19 mouse cellular contexts compared by ENCODE assay signal in the genomic region with DNA sequence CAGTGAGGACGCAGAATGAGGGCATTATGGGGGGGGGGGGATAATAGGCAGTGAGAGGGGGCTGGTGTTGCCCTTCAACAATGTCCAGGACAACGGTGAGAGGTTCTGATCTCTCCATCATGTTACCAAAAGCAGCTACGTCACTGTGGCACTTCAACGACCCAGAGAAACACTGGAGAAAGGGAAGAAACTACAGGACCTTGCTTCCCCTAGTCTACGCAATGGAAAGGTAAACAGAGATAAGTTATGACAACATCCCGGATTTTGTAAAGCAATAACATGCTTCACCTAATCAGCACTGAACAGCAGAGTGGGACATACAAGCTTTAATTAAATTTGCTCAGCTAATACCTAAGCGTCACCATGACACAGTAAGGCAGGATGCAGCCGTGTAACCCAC. TPM values are rescaled to one million over a fixed set of nuclear protein-coding genes. Genes with fewer than 3 reads are reported as not detected.
DNase-seq lines count a peak whose midpoint lies in the region; ATAC-seq and TF ChIP-seq lines count a peak whose summit lies in the region.
"Had no signal": no experiment of that assay in that cellular context is flagged by ENCODE, and none has a peak within 500 bp of the region (broad histone marks: within the 10 kb centered on the region; RNA-seq: fewer than 3 reads in every experiment).

No protein-coding gene starts in this region.

- H3K27me3 ChIP-seq in heart, embryonic 12.5 days (replicated peaks) = no peaks in the 10 kb centered on the region
- no peaks in the 10 kb centered on the region for H3K27me3 ChIP-seq in liver, adult 2 months (ENCODE audit: control insufficient read depth, insufficient read depth, low read length)
- no peaks in the 10 kb centered on the region for H3K27me3 ChIP-seq in liver, embryonic 11.5 days (replicated peaks; ENCODE audit: control insufficient read depth, insufficient read depth, low read length)
- H3K27me3 ChIP-seq in midbrain, embryonic 12.5 days = peaks cover 5% of the 10 kb centered on the region; the same call in 1 of the 2 replicates
- peaks cover 6% of the 10 kb centered on the region for H3K27me3 ChIP-seq in midbrain, embryonic 10.5 days (ENCODE audit: low read depth, poor library complexity, severe bottlenecking)
- H3K27me3 ChIP-seq: limb, embryonic 12.5 days; neural tube, embryonic 13.5 days had no signal

- H3K9me3 ChIP-seq in heart, embryonic 12.5 days (replicated peaks) = no peaks in the 10 kb centered on the region
- no peaks in the 10 kb centered on the region for H3K9me3 ChIP-seq in liver, embryonic 11.5 days (ENCODE audit: control insufficient read depth, low read length)
- no peaks in the 10 kb centered on the region for H3K9me3 ChIP-seq in midbrain, embryonic 12.5 days
- no peaks in the 10 kb centered on the region for H3K9me3 ChIP-seq in midbrain, embryonic 10.5 days (replicated peaks)
- H3K9me3 ChIP-seq: embryonic facial prominence, embryonic 10.5 days; hindbrain, embryonic 10.5 days; limb, embryonic 12.5 days; liver, embryonic 15.5 days; neural tube, embryonic 13.5 days had no signal

- no peak for TF ChIP-seq CTCF in liver, adult 2 months (IDR thresholded peaks at IDR 0.05; ENCODE audit: low read depth, low read length)

- H3K4me2 ChIP-seq in heart, embryonic 12.5 days = peak overlapping the region; percentile 89; the same call in 1 of the 2 replicates
- H3K4me2 ChIP-seq in liver, embryonic 11.5 days = no peak overlapping the region
- peak overlapping the region; percentile 70; the same call in 1 of the 2 replicates for H3K4me2 ChIP-seq in midbrain, embryonic 12.5 days (replicated peaks)
- H3K4me2 ChIP-seq: limb, embryonic 12.5 days; liver, embryonic 15.5 days; neural tube, embryonic 13.5 days had no signal

- no peak for ATAC-seq in heart, embryonic 12.5 days (ENCODE audit: insufficient number of reproducible peaks, low FRiP score)
- no peak for ATAC-seq in liver, embryonic 11.5 days (replicated peaks; ENCODE audit: low FRiP score)
- no peak for ATAC-seq in midbrain, embryonic 12.5 days (ENCODE audit: low FRiP score, low read depth)

- no peaks in the 10 kb centered on the region for H3K36me3 ChIP-seq in heart, embryonic 12.5 days
- no peaks in the 10 kb centered on the region for H3K36me3 ChIP-seq in liver, adult 2 months (ENCODE audit: control insufficient read depth, insufficient read depth, low read length)
- H3K36me3 ChIP-seq in liver, embryonic 11.5 days (ENCODE audit: control insufficient read depth, insufficient read depth, low read length) = peaks cover 2% of the 10 kb centered on the region; the same call in 1 of the 2 replicates
- H3K36me3 ChIP-seq in midbrain, embryonic 12.5 days = no peaks in the 10 kb centered on the region
- H3K36me3 ChIP-seq in midbrain, embryonic 10.5 days = peaks cover 8% of the 10 kb centered on the region
- H3K36me3 ChIP-seq: limb, embryonic 12.5 days; liver, embryonic 15.5 days; neural tube, embryonic 13.5 days had no signal

- TF ChIP-seq POLR2A in liver, adult 2 months (IDR thresholded peaks at IDR 0.05; ENCODE audit: extremely low read depth, insufficient read depth, low read length) = no peak

- 40% methylated on average over 8 of the region's 8 CpGs for WGBS in heart, embryonic 12.5 days
- WGBS in liver, adult 2 months = 23% methylated on average over 8 of the region's 8 CpGs
- WGBS in liver, embryonic 11.5 days = 70% methylated on average over 8 of the region's 8 CpGs
- 75% methylated on average over 8 of the region's 8 CpGs for WGBS in midbrain, embryonic 12.5 days
- 90% methylated on average over 8 of the region's 8 CpGs for WGBS in midbrain, embryonic 10.5 days

- no peak overlapping the region for H3K27ac ChIP-seq in heart, embryonic 12.5 days (ENCODE audit: poor library complexity, severe bottlenecking)
- H3K27ac ChIP-seq in liver, adult 2 months (replicated peaks; ENCODE audit: insufficient read depth, low read depth, low read length) = peak overlapping the region; percentile 80
- no peak overlapping the region for H3K27ac ChIP-seq in liver, embryonic 11.5 days (ENCODE audit: low read depth, low read length)
- no peak overlapping the region for H3K27ac ChIP-seq in midbrain, embryonic 12.5 days (replicated peaks)
- H3K27ac ChIP-seq in midbrain, embryonic 10.5 days (replicated peaks) = no peak overlapping the region
- H3K27ac ChIP-seq: embryonic facial prominence, embryonic 10.5 days; hindbrain, embryonic 10.5 days; limb, embryonic 12.5 days; liver, embryonic 15.5 days; neural tube, embryonic 13.5 days had no signal

- H3K4me1 ChIP-seq in heart, embryonic 12.5 days (replicated peaks) = peaks cover 75% of the 10 kb centered on the region
- peaks cover 61% of the 10 kb centered on the region for H3K4me1 ChIP-seq in liver, adult 2 months (ENCODE audit: control insufficient read depth, insufficient read depth, low read length)
- H3K4me1 ChIP-seq in liver, embryonic 11.5 days (replicated peaks; ENCODE audit: control insufficient read depth, insufficient read depth, low read length) = peaks cover 40% of the 10 kb centered on the region
- H3K4me1 ChIP-seq in midbrain, embryonic 12.5 days = peaks cover 69% of the 10 kb centered on the region
- H3K4me1 ChIP-seq in midbrain, embryonic 10.5 days = peaks cover 87% of the 10 kb centered on the region

- intact Hi-C loops in heart, postnatal 25 days (cut with DNase I) = no loop called here

- no peak overlapping the region for H3K9ac ChIP-seq in heart, embryonic 12.5 days
- peak overlapping the region; percentile 47 for H3K9ac ChIP-seq in liver, adult 2 months (ENCODE audit: low read depth, low read length)
- H3K9ac ChIP-seq in liver, embryonic 11.5 days (ENCODE audit: low read depth, low read length) = no peak overlapping the region
- H3K9ac ChIP-seq in midbrain, embryonic 12.5 days (replicated peaks) = no peak overlapping the region
- H3K9ac ChIP-seq: limb, embryonic 12.5 days; liver, embryonic 15.5 days; neural tube, embryonic 13.5 days had no signal

- H3K79me2 ChIP-seq in liver, adult 2 months (ENCODE audit: control insufficient read depth, insufficient read depth, low read length) = peaks cover 50% of the 10 kb centered on the region

- no peak for DNase-seq in heart, postnatal 25 days (ENCODE audit: low spot score)
- DNase-seq in liver, adult 2 months (ENCODE audit: extremely low read depth, low read depth, low spot score) = peak; percentile 91
- no peak for DNase-seq in liver, embryonic 11.5 days (ENCODE audit: low spot score)
- DNase-seq in midbrain, embryonic 10.5 days (ENCODE audit: low spot score) = no peak
- no peak for DNase-seq in T-cell, adult 2 months (ENCODE audit: low spot score)
- DNase-seq: adrenal gland, adult 2 months; cerebellum, adult 9-10 months; gastrocnemius, postnatal 10 days; kidney, adult 18-20 months; kidney, postnatal 10 days; right cerebral cortex, adult 18-20 months; thymus, postnatal 14 days had no signal

- no peak overlapping the region for H3K4me3 ChIP-seq in heart, embryonic 12.5 days
- H3K4me3 ChIP-seq in liver, adult 2 months (ENCODE audit: insufficient read depth, low read depth, low read length) = no peak overlapping the region
- no peak overlapping the region for H3K4me3 ChIP-seq in liver, embryonic 11.5 days (ENCODE audit: low read depth, low read length)
- no peak overlapping the region for H3K4me3 ChIP-seq in midbrain, embryonic 12.5 days
- H3K4me3 ChIP-seq in midbrain, embryonic 10.5 days = no peak overlapping the region
- H3K4me3 ChIP-seq: embryonic facial prominence, embryonic 10.5 days; hindbrain, embryonic 10.5 days; limb, embryonic 12.5 days; liver, embryonic 15.5 days; neural tube, embryonic 13.5 days had no signal

RNA-seq across cellular contexts. Expression of a gene that starts 3.7 kb away (rescaled TPM):
- polyA plus RNA-seq in heart, embryonic 12.5 days (2016; fragmentation: Nextera tagmentation; extraction: Ambion mirVana) = 89.1 and 93.0 TPM in 2 replicates
- 100 to 1,000 TPM; 264 to 283 TPM for total RNA-seq in heart, postnatal 25 days (2021)
- 29.5 and 30.0 TPM in 2 replicates for total RNA-seq in liver, adult 2 months (2014; rRNA removed)
- polyA plus RNA-seq in liver, adult 2 months (2012; rRNA removed) = 45.1 and 45.4 TPM in 2 replicates
- polyA plus RNA-seq in liver, embryonic 11.5 days (2014; fragmentation: Nextera tagmentation; extraction: Ambion mirVana) = 26.9 and 30.1 TPM in 2 replicates
- polyA plus RNA-seq in midbrain, embryonic 12.5 days (2016; fragmentation: Nextera tagmentation; extraction: Ambion mirVana) = 69.5 and 76.4 TPM in 2 replicates
- 50.9 and 55.7 TPM in 2 replicates for polyA plus RNA-seq in midbrain, embryonic 10.5 days (2016; fragmentation: Nextera tagmentation; extraction: Ambion mirVana)

RNA-seq across cellular contexts. Expression of a gene that starts 44.3 kb away (rescaled TPM):
- polyA plus RNA-seq in heart, embryonic 12.5 days (2016; fragmentation: Nextera tagmentation; extraction: Ambion mirVana) = 6.5 and 8.8 TPM in 2 replicates
- total RNA-seq in heart, postnatal 25 days (2021) = under 1 TPM; 0.25 to 0.29 TPM
- 0.87 and 1.3 TPM in 2 replicates for total RNA-seq in liver, adult 2 months (2014; rRNA removed)
- 0.50 and 0.73 TPM in 2 replicates for polyA plus RNA-seq in liver, adult 2 months (2012; rRNA removed)
- 11.7 and 16.2 TPM in 2 replicates for polyA plus RNA-seq in liver, embryonic 11.5 days (2014; fragmentation: Nextera tagmentation; extraction: Ambion mirVana)
- polyA plus RNA-seq in midbrain, embryonic 12.5 days (2016; fragmentation: Nextera tagmentation; extraction: Ambion mirVana) = 18.7 and 21.5 TPM in 2 replicates
- polyA plus RNA-seq in midbrain, embryonic 10.5 days (2016; fragmentation: Nextera tagmentation; extraction: Ambion mirVana) = 15.4 and 18.1 TPM in 2 replicates

RNA-seq across cellular contexts. Expression of a gene that starts 59.1 kb away (rescaled TPM):
- polyA plus RNA-seq in heart, embryonic 12.5 days (2016; fragmentation: Nextera tagmentation; extraction: Ambion mirVana) = 45.8 and 51.8 TPM in 2 replicates
- 10 to 100 TPM; 36.5 to 36.6 TPM for total RNA-seq in heart, postnatal 25 days (2021)
- total RNA-seq in liver, adult 2 months (2014; rRNA removed) = 20.9 and 25.6 TPM in 2 replicates
- polyA plus RNA-seq in liver, adult 2 months (2012; rRNA removed) = 24.0 and 28.9 TPM in 2 replicates
- polyA plus RNA-seq in liver, embryonic 11.5 days (2014; fragmentation: Nextera tagmentation; extraction: Ambion mirVana) = 61.4 and 62.5 TPM in 2 replicates
- polyA plus RNA-seq in midbrain, embryonic 12.5 days (2016; fragmentation: Nextera tagmentation; extraction: Ambion mirVana) = 50.9 and 54.4 TPM in 2 replicates
- 60.5 and 62.6 TPM in 2 replicates for polyA plus RNA-seq in midbrain, embryonic 10.5 days (2016; fragmentation: Nextera tagmentation; extraction: Ambion mirVana)
